Mouse (Mus musculus): ENCODE results near the gene Chchd3.

- TF ChIP-seq POLR2A (IDR thresholded peaks at IDR 0.05; ENCODE audit: insufficient read length, low read depth), result no peak
- TF ChIP-seq TCF12 (IDR thresholded peaks at IDR 0.05; ENCODE audit: insufficient read depth, poor library complexity, severe bottlenecking), result no peak
- no peak for TF ChIP-seq MAX (IDR thresholded peaks at IDR 0.05; ENCODE audit: low read depth)
- TF ChIP-seq SRF (IDR thresholded peaks at IDR 0.05; ENCODE audit: control insufficient read depth, insufficient read length, low read depth), result no peak
- no peak for TF ChIP-seq E2F4 (IDR thresholded peaks at IDR 0.05; ENCODE audit: insufficient read depth)
Observed at GRCm38 (mm10) chr6:33004607-33005006, 55.5 kb downstream of the Chchd3 start.
